Mouse (Mus musculus): Measurements from ENCODE around the gene Fgfr2.
"Not testable (repeated sequence)": the region's sequence is repeated elsewhere in the genome, so short reads cannot be mapped to it uniquely, and the experiment has no call there.

Fgfr2 gene

DNA sequence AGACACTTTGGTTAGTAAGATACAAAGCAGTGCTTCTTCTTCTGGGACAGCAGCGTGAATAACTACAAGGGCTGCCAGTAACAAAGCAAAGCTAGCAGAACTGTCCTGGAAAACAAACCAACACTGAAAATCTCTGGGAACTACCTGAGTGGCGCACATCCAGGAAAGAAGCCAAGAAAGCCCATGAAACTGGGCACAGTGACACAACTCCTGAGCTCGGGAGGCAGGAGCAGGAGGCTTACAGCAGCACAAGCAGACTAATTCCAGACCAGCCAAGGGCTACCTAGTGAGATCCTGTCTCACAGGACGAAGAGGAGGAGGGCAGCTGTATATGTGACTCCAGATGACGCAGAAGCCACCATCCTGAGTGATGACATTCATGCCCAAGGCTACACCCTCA, 676.3 kb downstream of the Fgfr2 start:
- no peak for DNase-seq (ENCODE audit: low spot score)

DNA sequence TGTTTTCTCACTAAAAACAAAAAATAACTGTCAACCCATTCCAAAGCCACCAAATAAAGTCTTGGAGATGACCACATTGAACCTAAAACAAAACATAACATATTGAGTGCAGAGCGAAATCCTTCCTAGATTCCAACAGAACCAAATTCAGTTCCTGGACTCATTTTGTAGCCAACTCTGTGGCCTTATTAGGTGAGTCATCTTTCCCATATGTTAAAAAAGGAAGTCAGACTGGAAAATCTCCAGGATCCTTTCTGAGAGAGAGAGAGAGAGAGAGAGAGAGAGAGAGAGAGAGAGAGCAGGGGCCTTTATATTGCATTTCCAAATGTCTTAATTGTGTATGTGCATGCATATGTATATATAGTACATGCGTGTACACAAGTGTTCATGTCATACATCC, 678.9 kb downstream of the Fgfr2 start:
- DNase-seq (ENCODE audit: low spot score), result no peak

DNA sequence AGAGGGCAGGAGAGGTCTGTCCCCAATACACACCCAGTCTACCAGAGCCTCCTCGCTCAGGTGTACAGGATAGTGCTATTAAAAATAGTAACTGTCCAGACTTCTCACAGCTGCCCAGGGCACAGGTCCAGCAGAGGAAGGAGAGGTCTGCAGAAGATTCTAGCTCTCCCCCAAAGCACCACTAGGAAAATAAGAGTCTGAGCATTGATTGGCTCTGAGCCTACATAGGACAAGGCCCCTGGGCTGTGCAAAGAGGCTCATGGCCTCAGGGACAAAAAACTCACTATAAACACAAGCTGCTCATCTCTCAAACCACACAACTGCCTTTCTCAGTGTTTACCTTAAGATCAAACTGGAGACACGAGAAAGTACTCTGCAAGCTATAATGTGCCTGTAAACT, 679.4 kb downstream of the Fgfr2 start:
- no peak for DNase-seq (ENCODE audit: low spot score)

DNA sequence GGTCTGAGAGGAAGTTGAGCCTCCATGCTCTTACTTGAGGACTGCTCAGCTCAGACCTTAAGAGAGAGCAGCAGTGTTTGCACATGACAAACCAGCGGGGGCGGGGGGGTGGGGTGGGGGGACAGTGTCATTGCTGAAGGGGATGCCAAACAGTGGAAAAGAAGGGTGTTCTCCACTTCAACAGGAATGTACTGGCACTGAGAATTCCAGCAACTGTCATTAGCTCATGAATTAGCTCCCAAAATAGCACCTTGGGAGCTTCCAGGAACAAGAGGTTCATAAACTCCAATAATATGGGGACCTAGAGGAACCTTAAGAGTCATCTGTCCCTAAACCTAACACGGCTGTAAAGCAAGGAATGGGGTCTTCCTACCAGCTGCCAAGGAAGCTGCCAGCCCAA, 680.0 kb downstream of the Fgfr2 start:
- DNase-seq (ENCODE audit: low spot score), result no peak

DNA sequence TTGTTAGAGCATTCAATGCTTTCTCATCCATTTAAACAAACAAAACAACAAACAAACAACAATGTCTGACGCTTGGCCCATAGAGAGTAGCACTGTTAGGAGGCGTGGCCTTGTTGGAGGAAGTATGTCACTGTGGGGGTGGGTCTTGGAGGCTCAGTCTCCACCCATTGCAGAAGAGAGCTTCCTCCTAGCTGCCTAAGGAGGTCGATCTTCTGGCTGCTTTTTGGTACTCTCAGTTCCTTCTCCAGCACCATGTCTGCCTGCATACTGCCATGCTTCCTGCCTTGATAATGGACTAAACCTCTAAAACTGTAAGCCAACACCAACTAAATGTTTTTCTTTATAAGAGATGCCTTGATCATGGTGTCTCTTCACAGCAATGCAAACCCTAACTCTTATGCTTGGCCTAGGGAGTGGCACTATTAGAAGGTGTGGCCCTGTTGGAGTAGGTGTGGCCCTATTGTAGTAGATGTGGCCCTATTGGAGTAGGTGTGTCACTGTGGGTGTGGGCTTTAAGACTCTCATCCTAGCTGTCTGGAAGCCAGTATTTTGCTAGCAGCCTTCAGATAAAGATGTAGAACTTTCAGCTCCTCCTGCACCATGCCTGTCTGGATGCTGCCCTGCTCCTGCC, 680.9 kb downstream of the Fgfr2 start:
- DNase-seq (ENCODE audit: low spot score), result not testable (repeated sequence)

DNA sequence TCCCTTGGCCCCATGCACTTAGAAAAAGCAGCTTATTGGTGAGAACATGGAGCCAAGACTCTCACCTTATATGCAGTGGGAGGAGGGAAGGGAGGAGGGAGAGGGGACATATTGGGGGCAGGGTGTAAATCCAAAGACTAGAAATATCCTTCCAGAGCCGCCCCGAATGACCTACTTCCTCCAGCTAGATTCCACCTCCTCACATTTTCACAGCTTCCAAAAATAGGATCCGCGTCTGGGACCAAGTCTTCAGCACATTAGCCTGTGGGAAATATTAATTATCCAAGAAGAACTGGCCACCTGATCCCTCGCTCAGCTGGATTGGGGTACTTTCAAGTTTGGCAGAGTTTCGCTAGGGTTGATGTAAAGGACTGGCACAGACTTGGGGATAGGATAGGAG, 683.2 kb downstream of the Fgfr2 start:
- no peak for DNase-seq (ENCODE audit: low spot score)

DNA sequence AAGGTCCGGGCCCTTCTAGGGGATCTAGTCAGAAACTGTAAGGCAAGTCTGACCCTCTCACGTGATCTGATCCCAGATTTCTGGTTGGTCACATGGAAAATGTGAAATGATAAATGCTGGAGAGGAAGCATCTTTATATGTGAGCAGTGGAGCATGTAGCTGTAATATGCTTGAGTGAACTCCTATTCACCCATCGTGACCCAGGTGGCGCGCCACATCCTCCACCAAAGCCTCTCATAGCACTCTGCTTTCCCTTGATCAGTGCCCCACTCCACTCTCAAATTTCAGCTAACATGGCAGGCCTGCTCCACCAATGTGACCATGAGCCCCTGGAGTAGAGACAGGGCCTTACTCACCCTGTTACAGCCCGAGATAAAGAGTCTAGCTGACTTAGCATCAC, 685.1 kb downstream of the Fgfr2 start:
- no peak for DNase-seq (ENCODE audit: low spot score)

DNA sequence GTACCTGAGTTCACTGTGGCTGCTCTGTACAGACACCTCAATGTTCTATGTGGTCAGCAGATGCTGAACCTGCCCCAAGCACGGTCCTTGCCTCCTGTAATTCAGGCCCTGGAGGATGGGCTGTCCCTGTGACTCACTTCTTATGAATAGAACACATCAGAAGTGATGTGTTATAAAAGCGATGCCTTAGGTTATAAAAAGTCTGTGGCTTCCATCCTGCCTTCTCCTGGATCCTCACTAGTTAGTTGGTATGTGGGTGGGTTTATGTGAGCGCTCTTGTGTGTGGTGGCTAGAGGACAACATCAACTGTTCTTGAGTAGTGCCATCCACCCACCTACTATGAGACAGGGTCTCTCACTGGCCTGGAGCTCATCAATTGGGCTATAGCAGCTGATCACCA, 685.7 kb downstream of the Fgfr2 start:
- DNase-seq (ENCODE audit: low spot score), result no peak

DNA sequence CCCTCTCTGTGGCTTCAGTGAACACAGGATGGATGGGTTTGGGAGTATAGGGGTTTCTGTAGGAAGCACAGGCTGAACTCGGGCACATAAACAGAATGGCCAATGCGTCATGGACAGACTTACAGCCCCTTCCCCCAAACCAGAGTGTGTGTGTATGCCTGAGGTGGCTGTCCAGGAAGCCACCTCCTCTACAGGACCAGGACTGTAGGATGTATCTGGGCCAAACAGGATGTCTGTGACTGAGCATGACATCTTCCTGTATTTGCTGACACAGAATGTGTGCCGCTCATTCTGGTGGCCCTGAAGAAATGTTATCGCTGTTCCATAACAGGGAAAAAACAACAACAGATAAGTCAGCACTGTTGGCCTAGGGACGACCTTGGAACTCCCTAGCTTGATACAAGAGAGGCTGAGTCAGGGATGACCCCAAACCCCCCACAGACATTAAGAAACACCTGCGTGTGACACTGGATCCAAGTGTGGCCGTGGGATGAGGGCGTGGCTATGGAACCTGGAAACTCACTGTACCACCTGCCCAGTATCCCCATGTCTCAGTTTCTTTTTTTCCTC, 687.6 kb downstream of the Fgfr2 start:
- DNase-seq (ENCODE audit: low spot score), result no peak

DNA sequence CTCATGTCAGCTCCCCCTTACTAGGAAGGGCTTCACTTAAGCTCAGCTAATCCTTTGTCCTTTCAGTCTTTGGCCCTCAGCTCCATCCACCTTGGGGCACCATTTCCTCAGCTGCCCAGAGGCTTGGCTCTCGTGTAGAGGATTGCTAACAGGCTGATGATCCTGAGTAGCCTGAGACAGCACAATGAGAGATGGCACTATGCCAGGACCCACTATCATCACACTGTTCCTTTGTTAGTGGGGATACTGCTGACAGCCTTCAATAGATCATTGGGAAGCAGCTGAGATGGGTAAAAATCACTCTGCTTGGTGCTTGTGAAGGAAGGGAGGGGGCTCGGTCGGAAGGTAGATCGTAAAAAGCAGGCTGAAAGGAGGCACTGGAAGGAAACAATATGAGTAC, 693.8 kb downstream of the Fgfr2 start:
- DNase-seq (ENCODE audit: low spot score), result no peak

DNA sequence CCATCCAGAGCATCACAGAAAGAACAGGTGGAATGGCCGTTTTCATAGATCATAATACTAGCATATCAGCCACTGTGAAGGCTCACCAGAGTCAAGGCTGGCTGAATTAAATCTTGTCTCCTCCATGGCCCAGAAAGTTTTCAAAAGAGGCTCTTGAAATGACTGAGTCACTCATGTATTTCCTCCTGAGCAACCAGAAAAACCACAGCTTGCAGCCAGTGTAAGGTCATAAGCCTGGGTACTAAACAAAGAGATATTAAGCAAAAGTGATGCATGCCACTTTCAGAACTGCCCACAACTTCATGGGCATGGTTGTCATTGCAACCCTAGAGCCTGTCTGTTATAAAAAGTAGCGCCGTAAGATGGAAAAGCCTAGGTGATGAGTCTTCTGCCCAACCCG, 694.8 kb downstream of the Fgfr2 start:
- no peak for DNase-seq (ENCODE audit: low spot score)

DNA sequence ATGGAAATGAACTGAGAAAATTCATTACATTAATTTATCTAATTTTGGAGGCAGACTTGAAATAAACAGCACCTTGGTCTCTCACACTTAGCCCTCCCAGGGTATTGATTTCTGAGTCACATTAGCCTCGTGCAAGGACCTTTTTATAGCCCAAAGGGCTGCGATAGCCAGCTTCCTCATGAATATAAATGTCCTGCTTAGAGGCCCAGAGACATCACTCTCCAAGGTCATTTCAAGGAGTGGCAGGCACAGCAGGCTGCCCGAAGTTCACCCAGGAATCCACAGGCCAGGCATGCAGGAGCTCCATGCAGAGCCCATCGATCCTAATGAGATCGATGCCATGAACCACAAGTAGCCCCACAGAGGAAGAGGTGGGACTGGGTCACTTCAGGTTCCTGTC, 697.1 kb downstream of the Fgfr2 start:
- DNase-seq (ENCODE audit: low spot score), result no peak

DNA sequence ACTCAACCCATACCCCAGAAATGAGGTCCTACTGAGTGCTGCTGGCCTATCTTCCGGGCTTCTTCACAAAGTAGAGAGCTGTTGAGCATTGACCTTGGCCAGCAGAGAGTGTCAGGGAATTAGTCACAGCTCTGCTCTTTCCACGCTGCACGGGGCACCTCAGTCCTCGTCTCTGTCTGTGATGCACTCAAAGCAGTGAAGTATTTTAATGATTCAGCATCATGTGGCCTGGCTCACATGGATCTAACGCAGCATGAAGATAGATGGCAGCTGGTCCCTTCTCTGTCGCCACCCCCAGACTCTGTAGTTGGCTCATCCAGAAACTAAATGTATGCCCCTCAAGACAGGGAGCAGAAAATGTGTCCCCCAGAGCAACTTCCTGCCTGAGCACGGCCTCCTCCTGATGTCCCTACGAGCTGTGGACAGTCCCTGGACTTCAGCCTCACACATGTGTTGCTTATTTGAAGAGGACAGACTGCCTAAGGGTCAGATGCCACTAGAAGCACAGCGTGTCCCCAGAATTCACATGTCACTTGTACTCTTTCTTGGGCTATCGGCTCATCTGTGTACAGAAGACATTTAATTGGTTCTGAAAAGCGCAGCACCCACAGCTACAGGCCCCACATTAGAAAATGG, 697.7 kb downstream of the Fgfr2 start:
- no peak for DNase-seq (ENCODE audit: low spot score)

DNA sequence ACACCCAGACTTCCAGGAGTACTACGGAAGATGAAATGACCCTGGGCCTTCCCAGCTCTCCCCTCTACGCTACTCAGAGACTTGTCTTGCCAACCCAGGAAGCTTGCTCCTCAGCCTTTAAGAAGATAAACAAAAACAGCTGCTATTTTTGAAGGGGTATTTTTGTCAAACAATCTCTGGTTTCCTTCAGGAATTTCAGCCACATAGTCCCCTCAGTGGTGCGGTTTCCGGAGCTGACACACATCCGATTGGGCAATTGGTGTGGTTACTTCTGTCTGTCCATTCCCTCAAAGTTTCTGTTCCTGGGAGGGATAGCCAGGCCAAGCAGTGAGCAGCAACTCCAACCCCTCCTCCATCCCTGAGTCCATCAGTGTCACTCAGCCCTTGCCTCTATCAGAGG, 699.6 kb downstream of the Fgfr2 start:
- DNase-seq (ENCODE audit: low spot score), result no peak

DNA sequence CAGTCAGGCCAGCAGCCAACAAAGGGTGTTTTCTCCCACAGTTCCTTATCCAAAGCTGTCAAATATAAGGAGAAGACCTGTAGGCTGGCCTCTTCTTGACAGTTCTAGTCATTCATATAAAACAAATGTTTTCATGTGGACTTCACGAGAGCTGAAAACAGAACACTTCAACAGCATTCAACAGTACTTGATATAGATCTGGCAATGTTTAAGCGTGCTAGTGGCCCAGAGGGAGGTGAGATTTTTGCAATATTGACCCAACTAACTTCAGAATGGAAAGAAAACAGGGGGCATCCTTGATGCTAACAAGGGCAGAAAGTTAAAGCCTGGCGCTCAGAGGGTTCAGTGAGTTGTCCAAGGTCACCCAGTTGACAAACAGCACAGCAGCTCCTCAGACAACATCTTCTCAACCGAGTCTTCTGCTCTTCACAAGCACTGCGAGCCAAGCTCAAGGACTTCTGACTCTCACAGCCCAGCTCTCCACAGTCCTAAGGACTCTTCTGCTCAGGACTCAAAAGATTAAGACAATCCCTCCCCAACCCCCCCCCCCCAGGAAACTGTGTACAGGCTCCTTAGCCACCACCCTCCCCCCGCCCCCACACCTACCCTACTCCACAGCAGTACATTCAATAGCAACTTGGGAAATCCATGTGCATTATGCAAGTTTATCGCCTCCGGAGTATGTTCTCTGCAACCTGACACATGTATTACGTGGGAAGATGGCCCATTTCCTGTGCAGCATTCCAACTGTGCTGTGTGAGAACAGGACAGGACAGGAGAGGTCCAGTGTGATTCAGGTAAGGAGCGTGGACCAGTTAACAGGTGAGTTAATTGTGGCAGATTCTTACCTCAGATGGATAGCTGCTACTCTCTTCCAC, 703.5 kb downstream of the Fgfr2 start:
- no peak for DNase-seq (ENCODE audit: low spot score)

DNA sequence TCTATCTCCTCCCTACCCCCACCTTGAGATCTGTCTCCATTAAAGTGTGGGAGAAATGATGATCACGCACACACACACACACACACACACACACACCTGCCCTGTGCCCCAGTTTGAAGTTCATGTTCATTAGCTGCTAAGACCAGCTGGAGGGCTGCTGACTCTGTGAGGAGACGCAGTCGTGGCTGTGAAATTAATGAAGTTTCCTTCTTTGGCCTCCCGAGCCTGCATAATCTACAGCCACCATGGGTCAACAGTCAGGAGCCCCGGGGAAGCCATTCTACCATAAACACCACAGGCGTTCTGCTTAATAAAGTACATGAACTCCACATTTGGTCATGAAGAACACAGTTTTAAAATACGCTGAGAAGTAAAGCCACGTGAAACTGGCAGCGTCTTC, 706.3 kb downstream of the Fgfr2 start:
- no peak for DNase-seq (ENCODE audit: low spot score)

DNA sequence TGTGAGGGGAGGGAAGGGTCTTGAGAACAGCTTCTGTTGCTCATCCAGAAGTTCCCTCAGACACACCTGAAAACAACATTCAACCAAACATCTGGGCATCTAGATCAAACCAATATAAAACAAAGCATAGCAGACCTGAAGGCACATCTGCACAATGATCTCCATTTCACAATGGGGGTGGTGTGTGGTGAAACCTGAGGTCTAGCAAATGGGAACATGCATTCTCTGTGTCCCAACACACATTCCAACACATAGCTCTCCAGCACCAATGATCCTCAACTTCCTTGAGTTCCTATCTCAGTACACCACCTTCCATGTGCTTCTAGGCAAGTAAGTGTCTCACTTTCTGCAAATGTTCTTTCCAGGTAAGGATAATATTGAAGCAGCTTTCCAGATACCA, 707.3 kb downstream of the Fgfr2 start:
- no peak for DNase-seq (ENCODE audit: low spot score)

DNA sequence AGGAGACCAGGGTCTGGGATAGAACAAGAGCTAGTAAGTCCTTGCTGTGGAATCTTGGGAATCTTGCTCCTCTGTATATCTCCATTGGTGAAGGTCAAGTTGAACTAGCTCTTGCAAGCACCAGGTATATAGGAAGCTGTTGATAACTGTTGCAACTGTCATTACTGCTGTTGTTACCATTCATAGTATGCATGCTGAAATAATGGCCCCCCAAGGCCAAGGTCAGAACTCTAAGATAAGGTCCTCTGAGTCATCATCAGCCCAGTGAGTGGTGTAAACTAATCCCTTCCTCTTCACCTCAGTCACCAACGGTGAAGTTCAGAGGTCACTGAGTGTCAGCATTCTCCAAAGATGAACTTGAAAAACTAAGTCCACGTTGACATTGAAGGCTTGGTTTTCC, 710.6 kb downstream of the Fgfr2 start:
- DNase-seq (ENCODE audit: low spot score), result no peak

DNA sequence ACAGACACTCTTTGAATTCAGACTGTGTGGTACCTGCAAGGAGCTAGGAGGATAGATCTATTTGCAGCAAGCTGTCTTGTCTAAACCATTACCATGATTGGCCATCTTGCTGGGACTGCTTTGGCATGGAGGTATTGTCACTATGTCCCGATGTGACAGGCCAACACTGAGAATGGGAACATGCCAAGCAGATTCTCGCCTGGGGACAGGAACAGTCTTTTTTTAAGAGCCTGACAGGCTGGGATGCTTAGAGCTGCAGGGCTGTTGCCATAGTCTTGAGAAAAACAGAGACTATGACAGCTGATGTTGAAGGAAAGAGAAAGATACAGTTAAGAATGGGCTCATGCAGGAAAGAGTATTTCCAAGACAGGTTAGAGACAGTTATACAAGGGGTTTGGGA, 711.4 kb downstream of the Fgfr2 start:
- DNase-seq (ENCODE audit: low spot score), result no peak

DNA sequence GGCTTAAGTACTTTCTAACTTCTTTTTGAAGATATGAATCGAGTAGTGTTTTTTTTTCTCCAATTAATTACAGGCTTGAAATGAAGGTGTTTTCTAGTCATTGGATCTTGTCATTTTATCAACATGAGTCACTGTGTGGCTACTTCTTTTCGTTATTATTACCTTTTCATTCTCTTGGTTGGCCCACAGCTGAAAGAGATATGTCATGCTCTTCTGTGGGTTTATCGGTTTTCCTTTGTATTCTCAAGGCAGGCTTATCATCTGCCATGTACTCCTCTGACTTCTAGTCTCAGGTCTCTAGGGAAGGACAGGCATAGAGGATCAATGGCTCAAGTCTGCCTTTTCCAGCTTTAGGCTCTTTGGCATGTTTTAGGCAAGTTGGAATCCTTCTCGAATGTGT, 712.2 kb downstream of the Fgfr2 start:
- DNase-seq (ENCODE audit: low spot score), result no peak

DNA sequence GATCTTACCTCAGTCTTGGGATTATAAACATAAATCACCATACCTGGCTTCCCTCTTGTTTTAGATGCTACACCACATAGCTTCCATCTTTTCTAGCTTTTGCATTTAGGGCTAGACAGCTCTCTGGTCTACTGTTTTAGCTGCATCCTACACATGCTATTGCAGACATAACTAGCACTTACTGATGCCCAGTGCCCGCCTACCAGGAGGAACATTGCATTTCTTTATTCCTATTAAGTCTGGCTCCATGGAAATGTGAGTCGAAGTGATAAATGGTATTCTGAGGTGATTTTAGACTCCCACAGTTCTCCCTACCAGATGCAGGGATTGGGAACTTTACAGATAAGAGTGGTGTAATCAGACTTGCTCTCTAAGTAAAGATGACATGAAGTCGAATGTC, 713.3 kb downstream of the Fgfr2 start:
- no peak for DNase-seq (ENCODE audit: low spot score)

DNA sequence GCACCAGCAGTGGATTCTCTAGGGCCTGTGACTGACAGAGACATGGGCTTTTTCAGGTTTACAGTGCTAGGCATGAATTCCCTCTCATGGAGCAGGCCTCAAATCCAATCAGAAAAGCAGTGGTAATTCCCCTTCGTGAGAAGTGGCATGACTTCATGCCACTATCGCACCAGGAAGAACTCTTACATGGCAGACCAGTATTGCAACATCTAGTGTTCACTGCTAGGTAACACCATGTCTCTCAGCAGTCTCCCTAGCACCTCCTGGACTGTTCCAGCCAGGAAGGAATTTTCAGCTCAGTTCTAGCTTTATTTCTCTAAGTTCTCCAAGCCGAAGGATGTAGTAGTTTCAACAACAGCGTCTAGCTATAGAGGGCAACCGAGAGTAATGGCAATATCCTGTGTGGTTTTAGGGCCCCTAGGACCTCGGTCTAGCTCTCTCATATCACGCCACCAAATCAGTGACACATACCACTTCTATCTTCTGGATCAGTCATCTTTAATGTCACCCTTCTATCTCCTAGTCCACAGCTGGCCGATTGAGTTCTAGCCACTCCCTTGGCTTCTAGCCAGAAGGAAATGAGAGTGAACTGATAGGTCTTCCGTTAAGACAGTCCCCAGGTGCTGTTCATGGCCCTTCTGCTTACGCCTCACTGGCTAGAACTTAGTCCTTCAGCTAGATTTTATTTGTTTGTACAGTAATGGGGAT, 720.6 kb downstream of the Fgfr2 start:
- DNase-seq (ENCODE audit: low spot score), result no peak
